Mouse (Mus musculus): ENCODE data around the gene Nr1d1.

Gene Nr1d1

GRCm38 (mm10) chr11:98788139-98788538 is 13.0 kb upstream of the Nr1d1 start:
- no peak for DNase-seq (ENCODE audit: low spot score)

DNA sequence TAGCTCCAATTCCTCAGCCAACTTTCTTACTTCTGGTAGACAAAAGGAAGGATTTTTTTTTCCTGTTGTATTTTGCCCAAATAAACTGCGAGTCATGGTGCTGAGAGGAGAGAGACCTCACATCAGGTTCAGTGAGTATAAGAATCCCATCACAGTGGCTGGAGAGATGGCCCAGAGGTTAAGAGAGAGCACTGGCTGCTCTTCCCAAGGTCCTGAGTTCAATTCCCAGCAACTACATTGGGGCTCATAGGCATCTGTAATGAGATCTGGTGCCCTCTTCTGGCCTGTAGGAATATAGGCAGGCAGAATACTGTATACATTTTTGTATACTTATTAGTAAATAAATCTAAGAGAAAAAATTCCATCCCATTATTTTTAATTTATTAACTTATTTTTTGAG is 12.6 kb upstream of the Nr1d1 start:
- DNase-seq (ENCODE audit: low spot score), result no peak

GRCm38 (mm10) chr11:98787229-98787628 is 12.1 kb upstream of the Nr1d1 start:
- no peak for DNase-seq (ENCODE audit: low spot score)

DNA sequence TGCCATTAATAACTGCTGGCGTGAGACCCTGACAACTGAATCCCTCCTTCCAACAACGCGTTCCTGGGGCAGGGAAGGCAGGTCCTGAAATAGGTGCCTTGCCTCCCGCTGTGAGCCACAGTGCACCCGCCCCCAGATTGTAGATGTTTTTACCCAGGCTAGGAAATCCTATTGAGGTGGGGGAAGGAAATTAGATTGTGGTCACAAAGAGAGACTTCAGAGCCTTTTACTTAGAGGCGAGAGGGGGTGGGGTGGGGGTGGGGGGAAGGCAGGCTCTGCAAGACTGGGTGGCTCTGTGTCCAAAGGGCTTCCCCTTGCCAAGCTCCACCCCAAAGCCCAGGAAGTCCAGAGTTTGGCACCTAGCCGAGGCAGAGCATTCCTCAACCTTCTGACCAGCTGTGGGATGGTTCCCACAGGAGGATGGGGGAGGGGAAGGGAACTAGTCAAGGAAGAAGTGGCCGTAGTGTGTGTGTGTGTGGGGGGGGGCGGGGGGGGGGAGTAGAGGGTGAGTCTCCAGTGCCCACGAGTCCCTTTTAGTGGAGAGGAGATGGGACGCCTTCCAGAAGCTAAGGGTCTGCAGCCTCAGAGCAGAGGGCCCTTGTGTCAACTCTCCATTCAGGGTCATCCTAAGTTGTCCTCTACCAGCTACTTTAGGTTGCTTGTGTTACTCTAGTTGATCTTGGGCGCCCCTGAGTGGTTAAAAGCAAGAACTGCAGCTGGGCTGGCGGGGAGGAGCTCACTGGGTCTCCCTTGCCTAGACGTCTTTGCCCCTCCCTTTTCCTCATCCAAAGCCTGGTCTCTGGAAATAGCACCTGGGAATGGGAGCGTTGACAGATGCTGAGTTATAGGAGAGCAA is 11.5 kb upstream of the Nr1d1 start:
- DNase-seq (ENCODE audit: low spot score), result peak; percentile 97

- peak; percentile 88 for DNase-seq (ENCODE audit: low spot score)
Measured at GRCm38 (mm10) chr11:98785772-98786281, 10.7 kb upstream of the Nr1d1 start.

- DNase-seq (ENCODE audit: low spot score), result no peak
Measured at GRCm38 (mm10) chr11:98785214-98785613, 10.1 kb upstream of the Nr1d1 start.

GRCm38 (mm10) chr11:98784139-98784538 is 9.0 kb upstream of the Nr1d1 start:
- DNase-seq (ENCODE audit: low spot score), result no peak

DNA sequence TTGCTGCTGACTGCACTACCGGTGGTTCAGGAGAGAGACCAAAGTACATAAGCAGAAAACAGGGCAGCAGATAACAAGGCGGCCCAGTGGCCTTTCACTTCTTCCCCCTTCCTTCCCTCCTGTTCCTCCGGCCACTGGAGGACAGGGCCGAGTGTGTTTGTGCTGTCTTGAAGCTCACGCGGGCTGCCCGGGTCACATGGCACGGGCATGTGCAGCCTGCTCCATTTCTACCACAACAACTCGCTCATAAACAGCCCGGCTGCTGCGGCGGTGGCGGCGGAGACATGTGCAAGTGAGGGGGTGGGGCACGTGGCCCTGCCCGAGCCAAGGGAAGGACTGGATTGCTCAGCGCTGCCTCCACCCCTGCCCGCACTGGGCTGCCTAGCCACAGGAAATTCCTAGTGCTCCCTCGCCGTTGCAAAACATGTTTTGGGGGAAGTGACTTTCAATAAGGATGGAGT is 8.1 kb upstream of the Nr1d1 start:
- DNase-seq (ENCODE audit: low spot score), result peak; percentile 87

- no peak for DNase-seq (ENCODE audit: low spot score)
Measured at GRCm38 (mm10) chr11:98782651-98783235, 7.6 kb upstream of the Nr1d1 start.

- peak; percentile 58 for DNase-seq (ENCODE audit: low spot score)
Measured at GRCm38 (mm10) chr11:98781851-98782512, 6.8 kb upstream of the Nr1d1 start.

DNA sequence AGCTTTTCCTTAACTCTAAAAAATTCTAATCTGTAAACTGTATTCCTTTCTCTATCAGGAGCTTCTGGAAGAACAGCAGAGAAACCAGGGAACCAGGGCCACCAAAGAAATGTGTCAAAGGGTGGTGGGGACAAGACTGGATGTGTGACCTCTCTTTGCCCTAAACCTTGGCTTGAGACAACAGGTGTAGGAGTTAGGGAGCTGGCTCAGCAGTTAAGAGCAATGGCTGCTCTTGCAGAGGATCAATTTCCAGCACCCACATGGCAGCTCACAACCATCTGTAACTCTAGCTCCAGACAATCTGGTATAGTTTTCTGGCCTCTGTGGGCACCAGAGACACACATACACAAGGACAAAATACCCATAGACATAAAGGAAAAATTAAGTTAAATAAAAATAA is 2.8 kb upstream of the Nr1d1 start:
- no peak for DNase-seq (ENCODE audit: low spot score)

GRCm38 (mm10) chr11:98776843-98777590 is 1.9 kb upstream of the Nr1d1 start:
- DNase-seq (ENCODE audit: low spot score), result peak; percentile 29

DNA sequence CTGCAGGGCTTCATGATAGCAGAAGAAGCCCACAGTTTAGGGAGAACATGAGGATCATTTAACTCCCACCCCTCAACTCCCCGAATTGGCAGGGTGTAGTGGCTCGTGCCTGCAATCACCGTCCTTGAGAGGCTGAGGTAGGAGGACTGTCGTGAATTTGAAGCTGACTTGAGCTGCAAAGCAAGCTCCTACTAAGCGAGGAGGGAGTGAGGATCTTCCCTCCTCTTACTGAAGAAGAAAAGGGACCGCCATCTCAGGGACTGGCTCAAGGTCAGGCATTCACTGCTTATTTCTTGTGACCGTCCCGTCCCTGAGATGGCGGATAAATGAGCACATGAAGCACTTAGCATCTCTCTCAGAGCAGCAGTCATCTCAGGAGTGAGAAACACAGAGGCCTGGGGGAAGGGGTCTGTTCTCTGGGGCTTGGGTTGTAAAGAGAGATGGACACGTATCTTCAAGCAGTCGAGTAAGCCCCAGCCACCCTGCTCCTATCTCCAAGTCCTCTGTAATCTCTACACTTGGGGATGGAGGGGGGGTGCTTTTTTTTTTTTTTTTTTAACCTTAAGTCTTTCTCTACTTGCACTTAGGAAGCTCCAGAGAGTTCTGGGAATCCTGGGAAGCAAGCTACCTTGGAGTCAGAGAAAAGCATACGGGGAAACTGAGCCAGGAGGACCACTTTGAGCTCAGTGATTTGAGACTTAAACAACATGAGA is 1.1 kb upstream of the Nr1d1 start:
- DNase-seq (ENCODE audit: low spot score), result peak; percentile 40

DNA sequence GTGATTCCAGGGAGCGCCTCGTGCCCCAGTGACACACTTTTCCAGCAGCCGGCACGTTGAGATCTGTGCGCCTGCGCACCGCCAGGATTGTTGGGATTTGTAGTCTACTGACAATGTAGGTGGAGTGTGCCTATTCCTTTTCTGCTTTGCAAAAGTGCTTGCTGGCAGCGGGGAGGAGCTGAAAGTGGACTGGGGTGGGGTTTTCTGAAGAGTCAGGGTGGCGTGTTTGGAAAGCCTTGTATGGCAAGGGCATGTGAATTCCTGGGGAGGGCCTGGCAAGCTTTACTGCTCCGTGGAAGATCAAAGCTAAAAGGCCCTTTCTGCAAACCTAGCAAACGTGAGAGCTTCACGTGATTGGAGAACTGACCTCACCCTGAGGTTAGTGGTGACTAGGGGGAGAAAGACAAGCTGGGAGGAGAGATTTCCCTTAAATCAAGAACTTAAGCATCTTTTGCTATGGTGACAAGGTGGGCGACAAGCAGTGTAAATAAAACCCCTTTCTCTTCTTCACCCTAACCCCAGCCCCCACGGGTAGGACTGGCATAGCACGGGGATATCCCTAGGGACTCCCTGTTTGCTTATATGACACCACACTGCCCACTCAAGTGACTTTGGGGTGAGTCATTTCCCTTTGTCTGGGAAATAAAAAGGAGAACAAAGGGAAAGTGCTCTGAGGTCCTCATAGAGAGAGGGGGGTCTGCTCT is 367 bp upstream of the Nr1d1 start:
- peak; percentile 98 for DNase-seq (ENCODE audit: low spot score)

GRCm38 (mm10) chr11:98773635-98774295 is 1.4 kb downstream of the Nr1d1 start:
- peak; percentile 95 for DNase-seq (ENCODE audit: low spot score)

GRCm38 (mm10) chr11:98772667-98773171 is 2.4 kb downstream of the Nr1d1 start:
- peak; percentile 54 for DNase-seq (ENCODE audit: low spot score)

DNA sequence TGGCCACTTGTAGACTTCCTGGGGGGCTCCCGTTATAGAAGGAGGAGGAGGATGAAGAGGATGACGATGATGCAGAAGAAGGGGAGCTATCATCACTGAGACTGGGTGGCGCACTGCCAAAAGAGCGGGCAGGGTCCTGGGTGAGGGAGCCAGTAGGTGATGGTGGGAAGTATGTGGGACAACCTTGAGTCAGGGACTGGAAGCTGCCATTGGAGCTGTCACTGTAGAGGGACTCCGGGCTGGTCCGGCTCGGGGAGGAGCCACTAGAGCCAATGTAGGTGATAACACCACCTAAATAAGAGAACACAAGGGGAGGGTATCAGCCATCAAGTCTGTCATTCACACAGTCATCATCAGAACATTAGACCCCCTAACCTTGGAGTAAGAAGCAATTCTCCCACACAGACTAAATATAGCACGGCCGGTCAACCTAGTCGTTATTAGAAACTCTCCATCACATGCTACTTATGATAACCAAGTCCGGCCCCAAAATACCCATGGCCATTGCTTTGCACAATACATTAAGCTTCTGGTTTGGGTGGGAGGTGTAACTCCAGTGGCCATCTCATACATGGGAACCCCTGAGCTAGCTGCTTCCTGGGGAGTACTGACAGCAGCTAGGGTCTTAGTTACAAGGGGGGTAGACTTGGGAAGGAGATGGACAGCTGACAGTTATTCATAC is 3.1 kb downstream of the Nr1d1 start:
- DNase-seq (ENCODE audit: low spot score), result no peak

DNA sequence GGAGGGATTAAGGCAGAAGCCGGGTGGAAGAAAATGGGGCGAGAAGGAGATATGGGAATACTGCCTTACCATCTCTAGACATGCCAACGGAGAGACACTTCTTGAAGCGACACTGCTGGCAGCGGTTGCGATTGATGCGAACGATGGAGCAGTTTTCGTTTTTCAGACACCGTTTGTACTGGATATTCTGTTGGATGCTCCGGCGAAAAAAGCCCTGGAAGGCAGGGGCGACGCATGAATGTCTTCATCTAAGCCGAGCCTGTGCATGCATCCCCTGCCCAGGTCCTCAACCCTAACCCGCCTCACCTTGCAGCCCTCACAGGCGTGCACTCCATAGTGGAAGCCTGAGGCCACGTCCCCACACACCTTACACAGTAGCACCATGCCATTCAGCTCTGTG is 4.0 kb downstream of the Nr1d1 start:
- DNase-seq (ENCODE audit: low spot score), result no peak
